Mouse (Mus musculus) forebrain, embryonic 11.5 days (tissue): ENCODE measurements around the gene Car11. TPM values are rescaled to one million over a fixed set of nuclear protein-coding genes. Genes with fewer than 3 reads are reported as not detected.

Experiments
- ATAC-seq: fragments of 200-750 bp; cut with Nextera tagmentation; replicated peaks from 2 replicates; pipeline ENCODE4 v1.8.0; 2017; ENCODE audit warnings: moderate TSS enrichment; ENCODE audit not compliant: low FRiP score
- DNase-seq: peaks from one replicate; pipeline ENCODE4 v3.0.0-alpha.2; 2017; ENCODE audit warnings: low spot score
- H3K27ac ChIP-seq: fragments of 300-500 bp; sonication (generic); 2 replicates; pipeline ENCODE4 v1.5.1; 2014; ENCODE audit warnings: low read depth, low read length
- H3K27me3 ChIP-seq: fragments of 300-500 bp; sonication (generic); 2 replicates; pipeline ENCODE4 v1.6.1; 2014; ENCODE audit warnings: mild to moderate bottlenecking, low read length, mixed read lengths; ENCODE audit not compliant: control insufficient read depth, insufficient read depth
- H3K36me3 ChIP-seq: fragments of 300-500 bp; sonication (generic); 2 replicates; pipeline ENCODE4 v1.6.1; 2014; ENCODE audit warnings: mild to moderate bottlenecking, low read length, moderate library complexity, mixed read lengths; ENCODE audit not compliant: control insufficient read depth, insufficient read depth
- H3K4me1 ChIP-seq: fragments of 300-500 bp; sonication (generic); replicated peaks from 2 replicates; pipeline ENCODE4 v1.6.1; 2014; ENCODE audit warnings: low read length, mixed read lengths; ENCODE audit not compliant: control insufficient read depth, insufficient read depth
- H3K4me2 ChIP-seq: fragments of 300-500 bp; sonication (generic); 2 replicates; pipeline ENCODE4 v1.6.1; 2014; ENCODE audit warnings: low read depth, mild to moderate bottlenecking, low read length, moderate library complexity, mixed read lengths; ENCODE audit not compliant: severe bottlenecking
- H3K4me3 ChIP-seq: fragments of 300-500 bp; sonication (generic); 2 replicates; pipeline ENCODE4 v1.5.1; 2014; ENCODE audit warnings: low read depth, low read length
- H3K9ac ChIP-seq: fragments of 300-500 bp; sonication (generic); 2 replicates; pipeline ENCODE4 v1.6.1; 2014; ENCODE audit warnings: low read length
- H3K9me3 ChIP-seq: fragments of 300-500 bp; sonication (generic); 2 replicates; pipeline ENCODE4 v1.6.1; 2016; ENCODE audit warnings: low read length, mixed read lengths; ENCODE audit not compliant: control insufficient read depth
- WGBS: fragments of 180-500 bp; shearing (Covaris S2); extraction: QIAGEN DNeasy Blood & Tissue Kit; methylation state at CpG from one replicate; pipeline ENCODE4 v1.1.7; 2014; 5-methylcytosine and 5-hydroxymethylcytosine counted together
- polyA plus RNA-seq: library from polyadenylated mRNA; unstranded; fragments of >200 nt; fragmentation: Nextera tagmentation; extraction: Ambion mirVana; gene quantifications from 2 replicates; pipeline ENCODE4 v1.2.1, GENCODE M21; 2014

Gene Car11
- polyA plus RNA-seq, 1 experiment from 2014 or later = 3.6 TPM

GRCm38 (mm10) chr7:45685811-45686210 lies 13.8 kb upstream of the Car11 start:
- Histone ChIP-seq H3K4me2 (no peak overlapping the region), H3K4me3 (no peak overlapping the region), H3K9ac (no peak overlapping the region), H3K27ac (no peak overlapping the region), H3K9me3 (no peaks in the 10 kb centered on the region), H3K36me3 (no peaks in the 10 kb centered on the region), H3K27me3 (no peaks in the 10 kb centered on the region), H3K4me1 (no peaks in the 10 kb centered on the region; the same call in 1 of the 2 replicates)
- 65% methylated on average over 10 of the region's 10 CpGs for WGBS
- no peak for ATAC-seq
- DNase-seq = no peak

- ATAC-seq (no peak), DNase-seq (no peak)
- H3K9me3 ChIP-seq = no peaks in the 10 kb centered on the region
- no peak overlapping the region for H3K27ac ChIP-seq
- H3K4me1 ChIP-seq = no peaks in the 10 kb centered on the region; the same call in 1 of the 2 replicates
- H3K4me3 ChIP-seq = no peak overlapping the region
- no peaks in the 10 kb centered on the region for H3K27me3 ChIP-seq
- WGBS = 81% methylated on average over 3 of the region's 3 CpGs
- H3K9ac ChIP-seq = no peak overlapping the region
- H3K36me3 ChIP-seq = no peaks in the 10 kb centered on the region
- no peak overlapping the region for H3K4me2 ChIP-seq
Measured at GRCm38 (mm10) chr7:45686841-45687240, 12.8 kb upstream of the Car11 start.

GRCm38 (mm10) chr7:45689099-45689498 lies 10.5 kb upstream of the Car11 start:
- Histone ChIP-seq H3K27me3 (no peaks in the 10 kb centered on the region), H3K4me2 (no peak overlapping the region), H3K27ac (no peak overlapping the region), H3K4me1 (no peaks in the 10 kb centered on the region), H3K4me3 (no peak overlapping the region), H3K36me3 (no peaks in the 10 kb centered on the region), H3K9me3 (no peaks in the 10 kb centered on the region), H3K9ac (no peak overlapping the region)
- ATAC-seq (no peak), DNase-seq (no peak)
- WGBS = 71% methylated on average over 6 of the region's 6 CpGs

- no peaks in the 10 kb centered on the region for H3K27me3 ChIP-seq
- ATAC-seq (no peak), DNase-seq (no peak)
- no peak overlapping the region for H3K4me2 ChIP-seq
- H3K9me3 ChIP-seq = no peaks in the 10 kb centered on the region
- H3K9ac ChIP-seq = no peak overlapping the region
- no peak overlapping the region for H3K27ac ChIP-seq
- H3K4me3 ChIP-seq = no peak overlapping the region
- WGBS = 80% methylated on average over 11 of the region's 11 CpGs
- no peaks in the 10 kb centered on the region for H3K4me1 ChIP-seq
- H3K36me3 ChIP-seq = no peaks in the 10 kb centered on the region
Measured at GRCm38 (mm10) chr7:45689800-45690199, 9.8 kb upstream of the Car11 start.

- H3K4me1 ChIP-seq = no peaks in the 10 kb centered on the region
- no peak for ATAC-seq
- no peak overlapping the region for H3K27ac ChIP-seq
- no peak overlapping the region for H3K4me2 ChIP-seq
- no peak overlapping the region for H3K4me3 ChIP-seq
- WGBS = 92% methylated on average over 2 of the region's 2 CpGs
- DNase-seq = no peak
- H3K36me3 ChIP-seq = no peaks in the 10 kb centered on the region
- no peaks in the 10 kb centered on the region for H3K9me3 ChIP-seq
- H3K9ac ChIP-seq = no peak overlapping the region
- no peaks in the 10 kb centered on the region for H3K27me3 ChIP-seq
Measured at GRCm38 (mm10) chr7:45692364-45692763, 7.3 kb upstream of the Car11 start.

- no peak for DNase-seq
- H3K36me3 ChIP-seq = no peaks in the 10 kb centered on the region
- no peak within 1 kb of the TSS for H3K9ac ChIP-seq
- WGBS = 90% methylated on average over 50 of the region's 50 CpGs
- no peak within 1 kb of the TSS for H3K4me3 ChIP-seq
- ATAC-seq = no peak
- H3K4me1 ChIP-seq = no peaks in the 10 kb centered on the region
- peaks cover 6% of the 10 kb centered on the region for H3K27me3 ChIP-seq
- no peaks in the 10 kb centered on the region for H3K9me3 ChIP-seq
- H3K4me2 ChIP-seq = no peak within 1 kb of the TSS
- no peak within 1 kb of the TSS for H3K27ac ChIP-seq
Measured at GRCm38 (mm10) chr7:45693921-45694591, 5.6 kb upstream of the Car11 start, which contains the start of gene Sec1. Gene Sec1, minus strand, starts transcription at chr7:45694402.

- Histone ChIP-seq H3K36me3 (no peaks in the 10 kb centered on the region), H3K9ac (no peak overlapping the region), H3K4me2 (no peak overlapping the region), H3K27ac (no peak overlapping the region), H3K9me3 (no peaks in the 10 kb centered on the region), H3K4me3 (no peak overlapping the region), H3K27me3 (peaks cover 16% of the 10 kb centered on the region), H3K4me1 (peaks cover 4% of the 10 kb centered on the region)
- DNase-seq (no peak), ATAC-seq (no peak)
- WGBS = 48% methylated on average over 6 of the region's 6 CpGs
Measured at GRCm38 (mm10) chr7:45695098-45695497, 4.5 kb upstream of the Car11 start.

- 82% methylated on average over 6 of the region's 7 CpGs for WGBS
- H3K4me3 ChIP-seq = no peak overlapping the region
- ATAC-seq (no peak), DNase-seq (no peak)
- peaks cover 20% of the 10 kb centered on the region for H3K27me3 ChIP-seq
- no peak overlapping the region for H3K27ac ChIP-seq
- no peaks in the 10 kb centered on the region for H3K36me3 ChIP-seq
- H3K9me3 ChIP-seq = no peaks in the 10 kb centered on the region
- H3K4me2 ChIP-seq = no peak overlapping the region
- no peak overlapping the region for H3K9ac ChIP-seq
- H3K4me1 ChIP-seq = peaks cover 7% of the 10 kb centered on the region
Measured at GRCm38 (mm10) chr7:45697894-45698293, 1.7 kb upstream of the Car11 start.
